Mouse (Mus musculus) liver, adult 2 months (tissue): ENCODE data around the gene Psmd2.

Source experiments
- CTCF ChIP-seq: fragments of 200-500 bp; IDR thresholded peaks from 2 replicates; pipeline ENCODE4 v1.5.1; 2011; ENCODE audit warnings: low read depth, low read length, control low read depth
- POLR2A ChIP-seq: fragments of 200-500 bp; IDR thresholded peaks from 2 replicates; pipeline ENCODE4 v1.6.1; 2011; ENCODE audit warnings: low read length, control low read depth; ENCODE audit not compliant: insufficient read depth; ENCODE audit errors: extremely low read depth

DNA sequence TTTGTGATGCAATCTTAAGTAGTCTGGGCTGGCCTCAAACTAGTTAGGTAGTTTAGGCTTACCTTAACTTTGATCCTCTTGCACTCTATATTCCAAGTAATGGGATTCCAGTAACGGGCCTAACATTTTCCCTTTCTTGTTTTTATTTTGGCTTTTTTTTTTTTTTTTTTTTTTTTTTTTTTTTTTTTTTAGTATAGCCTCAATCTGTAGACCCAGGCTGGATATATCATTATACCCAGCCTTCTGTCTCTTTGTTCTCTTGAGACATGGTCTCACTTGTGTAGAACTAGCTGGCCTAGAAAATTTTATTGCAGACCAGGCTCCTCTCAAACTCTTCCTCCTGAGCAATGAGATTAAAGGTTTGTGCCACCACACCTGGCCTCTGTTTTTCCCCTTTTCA lies 40.2 kb downstream of the Psmd2 start:
- TF ChIP-seq CTCF, result no peak
- TF ChIP-seq POLR2A, result no peak
